Comparison of ENCODE assay signal across 22 mouse cellular contexts in the genomic region with DNA sequence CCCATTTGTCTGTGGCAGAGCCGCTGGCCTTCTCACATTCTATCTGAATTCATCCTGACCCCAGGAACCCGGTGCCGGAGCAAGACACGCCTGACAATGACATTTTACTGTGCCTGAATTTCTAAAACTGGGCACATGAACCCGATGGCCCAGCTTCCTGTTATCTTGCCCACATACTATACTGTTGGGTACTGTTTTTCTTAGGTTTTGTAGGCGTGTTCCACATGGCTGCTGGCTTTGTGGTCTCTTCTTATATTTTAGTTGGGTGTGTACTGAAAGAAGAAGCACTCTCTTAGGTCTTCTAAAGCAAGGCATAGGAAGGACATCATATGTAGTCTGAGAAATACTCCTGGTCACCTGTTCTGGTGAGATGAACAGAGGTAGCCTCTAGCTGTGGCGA. TPM values are rescaled to one million over a fixed set of nuclear protein-coding genes. Genes with fewer than 3 reads are reported as not detected.
"Had no signal": no experiment of that assay in that cellular context is flagged by ENCODE, and none has a peak within 500 bp of the region (broad histone marks: within the 10 kb centered on the region; RNA-seq: fewer than 3 reads in every experiment).

No protein-coding gene starts in this region.

- H3K4me2 ChIP-seq: liver, embryonic 11.5 days; liver, embryonic 13.5 days; liver, embryonic 15.5 days; lung, embryonic 15.5 days; midbrain, embryonic 11.5 days; midbrain, embryonic 13.5 days; midbrain, embryonic 15.5 days; neural tube, embryonic 13.5 days; neural tube, embryonic 15.5 days had no signal

- H3K9ac ChIP-seq: liver, embryonic 13.5 days; liver, embryonic 15.5 days; liver, postnatal 0 days; lung, embryonic 15.5 days; midbrain, embryonic 13.5 days; midbrain, embryonic 15.5 days; neural tube, embryonic 13.5 days; neural tube, embryonic 15.5 days had no signal

- H3K27ac ChIP-seq: liver, embryonic 13.5 days; liver, embryonic 15.5 days; lung, embryonic 15.5 days; macrophage; midbrain, embryonic 13.5 days; midbrain, embryonic 15.5 days; neural tube, embryonic 13.5 days; neural tube, embryonic 15.5 days had no signal

- H3K9me3 ChIP-seq: liver, embryonic 13.5 days; liver, embryonic 15.5 days; lung, embryonic 15.5 days; megakaryocyte, embryonic 14.5 days; midbrain, embryonic 13.5 days; midbrain, embryonic 15.5 days; neural tube, embryonic 13.5 days; neural tube, embryonic 15.5 days had no signal

- H3K4me3 ChIP-seq: liver, embryonic 13.5 days; liver, embryonic 15.5 days; lung, embryonic 15.5 days; midbrain, embryonic 13.5 days; midbrain, embryonic 15.5 days; neural tube, embryonic 13.5 days; neural tube, embryonic 15.5 days had no signal

- H3K36me3 ChIP-seq: liver, embryonic 13.5 days; liver, embryonic 15.5 days; lung, embryonic 15.5 days; midbrain, embryonic 15.5 days; neural tube, embryonic 15.5 days had no signal

- H3K4me1 ChIP-seq: liver, embryonic 13.5 days; liver, embryonic 15.5 days; lung, embryonic 15.5 days; midbrain, embryonic 15.5 days; neural tube, embryonic 13.5 days had no signal

- DNase-seq: liver, embryonic 13.5 days; liver, postnatal 0 days; lung, adult 2 months; lung, postnatal 14 days; lung, postnatal 36 days; right cerebral cortex, postnatal 25 days; right cerebral cortex, postnatal 4 days; spleen, adult 18-20 months; thymus, adult 2 months; thymus, postnatal 25 days; thymus, postnatal 4 days had no signal

- ATAC-seq: liver, postnatal 0 days; lung, postnatal 0 days; midbrain, embryonic 13.5 days; midbrain, embryonic 15.5 days had no signal

- H3K27me3 ChIP-seq: liver, embryonic 13.5 days; liver, embryonic 15.5 days; lung, embryonic 15.5 days; megakaryocyte, embryonic 14.5 days; midbrain, embryonic 13.5 days; midbrain, embryonic 15.5 days; neural tube, embryonic 13.5 days; neural tube, embryonic 15.5 days had no signal

RNA-seq across cellular contexts. Expression of a gene that starts 30.0 kb away (rescaled TPM):
- polyA plus RNA-seq: liver, embryonic 11.5 days; liver, embryonic 13.5 days; liver, embryonic 15.5 days; liver, postnatal 0 days; lung, adult 2 months; lung, postnatal 0 days; macrophage; midbrain, embryonic 11.5 days; midbrain, embryonic 13.5 days; midbrain, embryonic 15.5 days; thymus, adult 2 months had no signal
